Mouse (Mus musculus) ES-E14 (cell line): ENCODE results near the gene Cux1. TPM values are rescaled to one million over a fixed set of nuclear protein-coding genes. Genes with fewer than 3 reads are reported as not detected.

Experiments used
- DNase-seq: peaks from one replicate; pipeline ENCODE4 v3.0.0-alpha.2; 2013; ENCODE audit warnings: low read depth, low spot score
- H3K27ac ChIP-seq: 2 replicates; pipeline ENCODE4 v1.5.1; 2012; ENCODE audit warnings: low read depth, mild to moderate bottlenecking, low read length, moderate library complexity, mixed read lengths; ENCODE audit not compliant: poor library complexity, insufficient read depth, severe bottlenecking
- H3K36me3 ChIP-seq: 2 replicates; pipeline ENCODE4 v1.6.1; 2012; ENCODE audit warnings: mild to moderate bottlenecking, low read length, moderate library complexity, mixed read lengths; ENCODE audit not compliant: control insufficient read depth, poor library complexity, insufficient read depth, severe bottlenecking
- H3K4me1 ChIP-seq, 2 experiments: fragments of 150-350 bp in 1 of 2; sonication (generic) in 1 of 2; 2 replicates each; pipeline ENCODE4 v1.6.1; 2012; ENCODE audit warnings: low read length in 2 of 2, mild to moderate bottlenecking in 1 of 2, mixed read lengths in 1 of 2; ENCODE audit not compliant: control insufficient read depth in 2 of 2, insufficient read depth in 2 of 2, poor library complexity in 1 of 2
- H3K4me3 ChIP-seq, 2 experiments: fragments of 150-350 bp in 1 of 2; sonication (generic) in 1 of 2; 2 replicates each; pipeline ENCODE4 v1.5.1; 2012; ENCODE audit warnings: low read length in 2 of 2, low read depth in 1 of 2, mild to moderate bottlenecking in 1 of 2, mixed read lengths in 1 of 2; ENCODE audit not compliant: insufficient read depth in 1 of 2, poor library complexity in 1 of 2, severe bottlenecking in 1 of 2
- H3K9ac ChIP-seq: 2 replicates; pipeline ENCODE4 v1.6.1; 2012; ENCODE audit warnings: low read depth, mild to moderate bottlenecking, low read length, mixed read lengths; ENCODE audit not compliant: poor library complexity, insufficient read depth, severe bottlenecking
- H3K9me3 ChIP-seq: fragments of 150-350 bp; sonication (generic); 2 replicates; pipeline ENCODE4 v1.6.1; 2012; ENCODE audit warnings: low read depth, mild to moderate bottlenecking, low read length; ENCODE audit not compliant: control insufficient read depth, insufficient read depth
- CHD2 ChIP-seq: IDR thresholded peaks from 2 replicates; pipeline ENCODE4 v1.6.1; 2014; ENCODE audit warnings: mild to moderate bottlenecking, low read depth, low read length, inconsistent platforms
- HCFC1 ChIP-seq: IDR thresholded peaks from 2 replicates; pipeline ENCODE4 v1.6.1; 2012; ENCODE audit warnings: low read length, inconsistent platforms, borderline replicate concordance; ENCODE audit not compliant: insufficient read depth
- MAFK ChIP-seq: IDR thresholded peaks from 2 replicates; pipeline ENCODE4 v1.6.1; 2014; ENCODE audit warnings: mild to moderate bottlenecking, low read depth, low read length, inconsistent platforms; ENCODE audit not compliant: insufficient read depth
- ZC3H11A ChIP-seq: IDR thresholded peaks from 2 replicates; pipeline ENCODE4 v1.6.1; 2012; ENCODE audit warnings: low read depth, mild to moderate bottlenecking, inconsistent platforms, low read length, borderline replicate concordance
- ZNF384 ChIP-seq: IDR thresholded peaks from 2 replicates; pipeline ENCODE4 v1.6.1; 2012; ENCODE audit warnings: low read depth, low read length, inconsistent platforms
- in situ Hi-C, 2 experiments: fragments of 600-800 bp; cut with MboI; formaldehyde crosslinking; loops; one replicate each; pipeline ENCODE4 v1.15.1; 2025; ENCODE audit warnings: low sequenced_read_pairs in 2 of 2, inconsistent platforms in 1 of 2; ENCODE audit not compliant: unreplicated experiment in 2 of 2
- total RNA-seq: library from RNA; depleted of rRNA; stranded (reverse); fragments of 300-350 nt; gene quantifications from 2 replicates; pipeline ENCODE4 v1.2.3, GENCODE M21; 2012

The Cux1 gene
- total RNA-seq, 1 experiment: 23.6 TPM

DNA sequence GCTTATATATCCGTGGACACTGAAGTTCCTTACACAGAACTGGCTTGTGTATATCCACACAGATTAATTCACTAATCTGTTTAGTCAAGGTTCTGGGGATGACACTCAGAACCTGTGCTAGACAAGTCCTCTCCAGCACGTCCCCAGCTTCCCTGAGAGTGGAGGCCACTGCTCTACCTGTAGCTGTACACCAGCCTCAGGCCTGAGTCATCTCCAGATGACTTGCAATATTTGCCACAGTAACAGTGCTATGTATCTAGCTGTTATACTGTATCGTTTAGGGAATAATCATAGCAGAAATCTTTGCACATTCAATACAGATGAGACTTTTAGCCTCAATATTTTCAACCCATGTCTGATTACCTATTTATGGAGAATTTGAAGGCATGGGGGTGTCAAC lies 146.0 kb downstream of the Cux1 start:
- Histone ChIP-seq H3K36me3 (peaks cover 2% of the 10 kb centered on the region; the same call in 1 of the 2 replicates), H3K9me3 (no peaks in the 10 kb centered on the region), H3K27ac (no peak overlapping the region), H3K4me1 (no peaks in the 10 kb centered on the region), H3K4me3 (no peak overlapping the region), H3K9ac (no peak overlapping the region)
- no peak for DNase-seq
- in situ Hi-C loops: no loop called here
- TF ChIP-seq MAFK (no peak), HCFC1 (no peak)

DNA sequence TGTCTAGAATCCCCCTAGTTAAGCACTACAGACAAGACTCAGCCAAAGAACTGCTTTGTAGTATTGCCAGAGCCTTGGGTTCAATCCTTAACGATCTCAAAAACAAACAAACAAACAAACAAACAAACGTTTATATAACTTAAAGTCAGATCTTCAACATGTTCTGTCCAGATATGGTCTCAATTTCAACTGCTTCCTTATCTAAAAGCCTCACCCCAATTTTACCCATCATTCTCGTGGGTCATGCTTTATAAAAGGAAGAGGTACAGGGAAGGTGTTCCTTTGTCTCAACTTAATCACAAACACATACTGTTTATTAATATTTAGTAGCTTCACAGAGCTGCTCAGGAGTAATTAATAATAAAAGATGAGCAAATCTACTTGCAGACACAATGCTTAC lies 146.9 kb downstream of the Cux1 start:
- TF ChIP-seq MAFK (no peak), ZNF384 (no peak), ZC3H11A (no peak), HCFC1 (no peak), CHD2 (no peak)
- Histone ChIP-seq H3K4me1 (no peaks in the 10 kb centered on the region), H3K36me3 (peaks cover 2% of the 10 kb centered on the region; the same call in 1 of the 2 replicates), H3K4me3 (no peak overlapping the region), H3K9ac (no peak overlapping the region), H3K27ac (no peak overlapping the region), H3K9me3 (no peaks in the 10 kb centered on the region)
- DNase-seq: no peak
- in situ Hi-C loops: no loop called here

DNA sequence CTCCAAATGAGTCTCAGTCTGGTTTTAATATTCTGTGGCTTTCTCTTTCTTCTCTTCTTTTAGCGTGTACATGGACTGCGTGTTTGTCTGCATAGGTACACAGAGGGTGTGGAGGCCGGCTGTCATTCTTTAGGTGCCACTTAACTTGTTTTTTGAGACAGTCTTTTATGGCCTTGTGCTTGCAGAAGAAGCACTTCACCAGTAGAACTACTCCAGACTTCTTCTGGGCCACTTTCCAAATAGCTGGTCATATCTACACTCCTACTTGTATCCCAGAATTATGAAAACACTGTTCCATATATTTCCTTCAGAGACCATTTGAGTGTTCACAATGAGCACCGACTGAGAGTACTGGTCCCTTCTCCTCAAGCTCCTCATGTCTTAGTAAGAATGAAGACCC lies 149.4 kb downstream of the Cux1 start:
- no peak for DNase-seq
- Histone ChIP-seq H3K9ac (no peak overlapping the region), H3K27ac (no peak overlapping the region), H3K36me3 (peaks cover 2% of the 10 kb centered on the region; the same call in 1 of the 2 replicates), H3K9me3 (no peaks in the 10 kb centered on the region), H3K4me3 (no peak overlapping the region), H3K4me1 (no peaks in the 10 kb centered on the region)
- in situ Hi-C loops: no loop called here
- TF ChIP-seq HCFC1: no peak
- no peak for TF ChIP-seq ZC3H11A
- TF ChIP-seq MAFK: no peak

DNA sequence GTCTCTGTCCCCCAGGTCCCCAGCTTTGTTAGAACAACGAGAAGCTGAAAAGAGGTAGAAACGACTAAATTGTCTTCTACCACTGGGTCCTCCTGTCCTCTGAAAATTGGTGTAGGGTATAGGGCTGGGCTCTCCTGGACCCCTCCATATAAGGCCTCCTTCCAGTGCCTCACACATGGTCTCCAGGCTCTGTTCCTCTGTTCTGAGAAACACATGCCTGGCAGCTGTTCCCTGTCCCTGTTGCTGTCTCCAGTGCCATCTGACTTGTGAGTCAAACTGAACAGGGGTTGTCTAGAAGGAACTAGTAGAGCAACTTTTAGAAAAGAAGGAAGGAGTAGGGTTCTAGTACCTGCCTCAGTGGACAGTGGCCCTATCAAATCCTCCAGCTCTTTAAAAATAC lies 152.8 kb downstream of the Cux1 start:
- TF ChIP-seq ZC3H11A (no peak), HCFC1 (no peak), ZNF384 (no peak)
- Histone ChIP-seq H3K9ac (no peak overlapping the region), H3K9me3 (no peaks in the 10 kb centered on the region), H3K27ac (no peak overlapping the region), H3K4me1 (no peaks in the 10 kb centered on the region), H3K4me3 (no peak overlapping the region), H3K36me3 (peaks cover 2% of the 10 kb centered on the region; the same call in 1 of the 2 replicates)
- in situ Hi-C loops: no loop called here
- DNase-seq: no peak

DNA sequence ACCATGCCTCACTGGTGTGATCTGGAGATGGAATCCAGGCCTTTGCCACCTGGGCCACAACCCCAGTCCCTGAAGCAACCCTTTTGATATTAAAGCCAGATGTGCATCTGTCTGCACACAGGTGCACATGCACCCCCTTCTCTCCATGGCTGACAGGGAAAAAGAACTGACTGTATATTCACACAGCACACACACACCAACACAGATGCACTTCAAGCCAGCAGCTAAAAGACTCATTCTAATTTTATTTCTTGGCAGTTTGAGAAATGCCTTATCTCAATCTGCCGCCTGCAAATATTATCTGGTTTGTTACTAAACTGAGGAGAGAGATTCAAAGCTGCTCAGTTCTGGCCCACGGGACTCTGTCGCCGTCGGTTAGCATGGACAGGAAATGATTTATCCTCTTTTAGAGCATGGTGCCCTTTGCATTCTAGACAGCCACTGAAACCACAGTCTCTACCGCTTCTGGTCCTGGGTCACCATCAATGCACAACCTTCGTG lies 156.6 kb downstream of the Cux1 start:
- in situ Hi-C loops: no loop called here
- no peak for TF ChIP-seq HCFC1
- TF ChIP-seq CHD2: no peak
- no peak for TF ChIP-seq ZNF384
- no peak for TF ChIP-seq MAFK
- TF ChIP-seq ZC3H11A: no peak
- Histone ChIP-seq H3K4me1 (no peaks in the 10 kb centered on the region), H3K36me3 (no peaks in the 10 kb centered on the region), H3K9me3 (no peaks in the 10 kb centered on the region), H3K27ac (no peak overlapping the region), H3K4me3 (no peak overlapping the region), H3K9ac (no peak overlapping the region)
- DNase-seq: no peak
